Mouse (Mus musculus): ENCODE results near the gene Kirrel3.

Kirrel3 gene

DNA sequence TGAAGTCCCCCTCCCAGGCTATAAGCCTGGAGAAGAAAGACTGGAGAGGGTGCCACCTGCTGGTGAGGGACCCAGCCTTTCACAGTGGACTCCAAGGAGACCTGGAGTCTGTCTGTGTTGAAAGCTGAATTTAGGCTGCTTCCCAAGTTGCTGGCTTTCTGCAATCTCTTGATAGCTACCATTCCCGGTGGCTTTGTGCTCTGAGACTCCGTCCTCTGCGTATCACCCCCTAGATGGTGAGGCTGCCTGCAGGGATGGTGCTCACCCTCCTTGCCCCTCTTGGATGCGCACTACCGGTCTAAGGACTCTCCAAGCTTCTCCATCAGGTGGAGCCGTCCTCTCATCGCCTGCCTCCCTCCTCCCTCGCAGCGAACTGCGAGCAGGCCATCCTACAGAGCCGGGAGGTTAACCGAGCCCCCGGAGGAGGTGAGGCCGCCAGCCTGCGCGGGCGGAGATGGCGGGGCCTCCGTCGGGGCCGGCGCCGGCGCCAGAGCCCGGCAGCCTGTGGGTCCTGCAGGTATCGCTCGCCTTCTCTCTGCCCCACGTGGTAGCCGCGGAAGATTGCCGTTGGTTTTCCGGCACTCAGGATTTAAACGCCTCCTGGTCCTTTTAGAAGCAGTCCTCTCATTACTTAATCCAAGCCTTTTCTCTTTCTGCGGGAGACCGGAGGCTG lies at the start of gene Kirrel3:
Gene Kirrel3 (plus strand): TSS at position 136 of the 673 bp plus-strand sequence.
- DNase-seq (ENCODE audit: low read depth): no peak

DNA sequence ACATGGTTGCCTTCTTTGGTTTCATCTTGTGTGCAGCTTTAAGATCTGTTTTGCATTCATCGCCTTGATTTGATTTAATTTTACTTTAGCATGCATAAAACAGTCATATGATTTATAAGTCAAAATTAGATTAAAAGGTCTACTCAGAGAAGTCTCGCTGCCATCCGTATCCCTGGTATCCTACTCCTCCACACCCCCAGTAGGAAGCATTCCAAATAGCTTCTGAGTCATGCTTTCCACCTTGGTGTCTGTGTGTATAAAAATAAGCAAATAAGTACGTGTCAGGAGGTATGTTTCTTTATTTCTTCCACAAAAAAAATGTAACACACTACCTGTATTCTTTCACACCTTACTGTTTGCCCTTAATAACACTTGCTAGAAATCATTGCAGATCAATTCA lies 45.0 kb upstream of the Kirrel3 start:
- no peak for DNase-seq (ENCODE audit: low read depth)

DNA sequence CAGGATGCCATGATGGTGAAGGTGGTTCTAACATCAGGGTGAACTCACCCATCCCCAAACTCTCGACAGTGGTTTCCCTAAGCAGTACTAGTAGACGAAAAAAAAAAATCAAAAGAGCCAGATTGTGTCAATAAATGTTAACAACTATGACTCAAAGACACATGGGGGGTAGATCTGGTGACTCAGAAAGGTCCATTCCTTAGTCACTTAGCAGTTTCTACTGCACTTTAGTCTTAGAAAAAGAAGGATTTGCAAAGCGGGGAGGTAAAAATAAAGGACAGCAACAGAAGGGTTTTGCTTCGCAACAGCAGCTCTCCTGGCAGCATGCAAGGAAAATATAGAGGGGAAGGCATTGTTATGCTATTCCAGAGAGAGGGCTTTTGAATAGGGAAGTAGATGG lies 41.7 kb upstream of the Kirrel3 start:
- no peak for DNase-seq (ENCODE audit: low read depth)

DNA sequence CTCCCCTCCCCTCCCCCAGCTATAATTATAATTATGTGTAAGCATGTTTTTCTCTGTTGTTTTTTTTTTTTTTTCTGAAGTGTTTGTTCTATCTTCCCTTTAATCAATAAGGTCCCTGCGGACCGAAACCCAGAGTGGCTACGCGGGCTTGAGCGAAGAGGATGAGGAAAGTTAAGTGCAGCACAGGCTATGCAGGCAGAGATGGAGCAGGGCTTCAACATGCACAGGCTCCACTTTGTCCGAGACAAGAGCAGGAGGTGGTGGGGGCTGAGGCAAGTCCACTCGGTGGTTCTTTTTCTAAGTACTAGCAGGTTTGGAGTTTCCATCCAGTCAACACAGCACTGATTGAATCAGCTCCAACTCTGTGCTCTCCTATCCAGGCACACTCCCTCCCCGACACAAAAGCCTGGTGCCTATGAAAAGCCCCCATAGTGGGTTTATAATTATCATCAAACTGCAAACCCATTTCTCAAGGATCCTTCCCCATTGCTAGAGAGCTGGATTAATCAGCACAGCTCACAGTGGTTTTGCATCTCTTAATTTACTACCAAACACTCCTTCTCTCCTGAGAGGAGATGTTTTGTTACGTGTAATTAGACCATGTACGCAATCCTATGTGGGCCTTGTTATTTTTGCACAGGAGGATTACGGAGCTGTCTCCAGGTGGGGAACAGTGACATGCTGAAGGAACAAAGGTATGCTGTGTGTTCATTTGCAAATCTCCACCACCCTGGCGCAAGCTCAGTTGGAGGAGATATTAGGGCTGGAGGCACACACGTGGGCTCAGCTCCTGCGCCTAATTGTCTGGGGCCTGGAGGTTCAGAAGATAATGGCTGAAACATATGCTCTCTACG lies 39.0 kb upstream of the Kirrel3 start:
- no peak for DNase-seq (ENCODE audit: low read depth)

DNA sequence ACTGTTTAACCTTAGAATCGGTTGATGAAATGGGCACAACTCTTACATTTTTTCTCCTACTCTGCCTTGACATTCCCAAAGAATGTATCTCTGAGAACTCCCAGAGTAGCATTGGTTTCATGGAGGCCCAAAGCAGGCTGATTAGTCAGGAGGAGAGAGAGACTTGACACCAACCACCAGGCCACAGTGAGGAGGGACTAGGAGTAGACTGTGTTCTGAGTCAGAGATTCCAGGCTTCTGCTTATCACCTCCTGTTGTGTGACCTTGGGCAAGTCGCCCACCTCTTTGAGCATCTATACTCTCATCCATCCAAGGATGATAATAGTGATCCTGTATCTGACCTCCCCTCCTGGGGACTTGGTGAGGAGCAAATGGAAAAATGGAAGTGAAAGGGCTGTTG lies 38.0 kb upstream of the Kirrel3 start:
- DNase-seq (ENCODE audit: low read depth): no peak

DNA sequence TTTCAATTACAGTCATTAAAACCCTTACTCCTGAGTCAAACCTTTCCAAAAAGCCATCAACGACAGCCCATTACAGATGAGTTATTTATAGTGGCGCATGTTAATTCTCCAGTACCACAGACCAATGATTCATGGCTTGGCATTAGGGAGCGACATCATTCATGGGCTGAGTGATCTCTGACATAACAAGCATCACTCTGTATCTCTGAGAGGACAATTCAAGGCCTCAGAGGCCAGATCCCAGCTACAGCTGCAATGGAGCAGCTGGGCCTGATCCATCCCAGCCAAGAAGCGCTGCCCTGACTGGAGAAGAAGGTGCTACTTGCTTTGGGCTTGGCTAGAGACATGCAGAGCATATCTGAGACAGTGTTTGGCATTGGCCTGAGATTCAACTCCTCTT lies 37.2 kb upstream of the Kirrel3 start:
- DNase-seq (ENCODE audit: low read depth): no peak

DNA sequence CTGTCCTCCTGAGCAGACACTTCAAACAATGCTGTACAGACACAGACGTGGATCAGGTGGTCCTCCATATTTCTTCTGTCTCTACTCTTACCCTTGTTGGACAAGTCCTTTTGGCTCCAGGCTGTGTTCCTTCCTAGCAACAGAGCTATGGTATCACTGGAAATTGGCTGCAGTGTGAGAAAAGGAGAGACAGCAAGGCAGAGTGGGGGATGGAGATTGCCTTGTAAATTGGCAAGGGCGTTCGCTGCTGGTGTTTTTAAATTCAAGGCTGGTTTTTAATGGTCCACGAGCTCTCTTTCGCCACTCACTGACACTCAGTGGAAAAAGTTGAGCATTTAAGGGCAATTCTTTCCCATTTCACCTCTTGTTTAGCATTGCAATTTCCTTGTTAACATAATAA lies 27.5 kb upstream of the Kirrel3 start:
- DNase-seq (ENCODE audit: low read depth): no peak

DNA sequence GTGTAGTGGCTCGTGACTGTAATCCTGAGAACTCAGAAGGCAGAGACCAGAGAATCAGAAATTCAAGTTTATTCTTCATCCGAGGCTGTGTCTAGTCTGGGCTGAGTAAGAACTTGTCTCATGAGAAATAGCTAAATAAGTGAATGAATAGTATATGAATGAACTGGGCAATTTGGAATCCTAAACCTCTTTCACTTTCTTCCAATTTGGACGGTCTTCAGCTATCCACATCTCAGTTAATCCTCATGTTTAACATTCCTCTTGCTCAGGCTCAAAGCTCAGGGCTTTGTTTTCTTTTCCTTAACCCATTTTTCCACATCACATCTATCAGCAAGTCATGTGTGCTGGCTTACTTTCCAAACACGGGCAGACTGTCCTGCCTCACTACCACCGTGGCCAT lies 25.7 kb upstream of the Kirrel3 start:
- DNase-seq (ENCODE audit: low read depth): no peak

DNA sequence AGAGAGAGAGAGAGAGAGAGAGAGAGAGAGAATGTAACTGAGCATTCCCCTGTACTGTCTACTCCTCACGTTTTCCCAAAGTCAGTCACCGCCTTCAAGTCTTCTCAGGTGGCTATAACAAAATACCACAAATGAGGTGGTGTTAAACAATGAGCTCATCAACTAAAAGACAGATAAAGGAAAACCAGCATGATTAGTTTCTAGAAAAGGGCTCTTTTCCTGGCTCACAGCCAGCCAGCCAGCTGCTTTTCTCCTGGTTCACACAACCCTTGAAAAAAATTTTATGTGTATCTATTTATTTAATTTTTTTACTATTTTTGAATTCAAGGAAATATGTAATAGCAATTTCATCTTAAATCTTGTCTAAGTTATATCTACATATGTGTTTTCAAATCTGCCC lies 22.0 kb upstream of the Kirrel3 start:
- DNase-seq (ENCODE audit: low read depth): no peak

DNA sequence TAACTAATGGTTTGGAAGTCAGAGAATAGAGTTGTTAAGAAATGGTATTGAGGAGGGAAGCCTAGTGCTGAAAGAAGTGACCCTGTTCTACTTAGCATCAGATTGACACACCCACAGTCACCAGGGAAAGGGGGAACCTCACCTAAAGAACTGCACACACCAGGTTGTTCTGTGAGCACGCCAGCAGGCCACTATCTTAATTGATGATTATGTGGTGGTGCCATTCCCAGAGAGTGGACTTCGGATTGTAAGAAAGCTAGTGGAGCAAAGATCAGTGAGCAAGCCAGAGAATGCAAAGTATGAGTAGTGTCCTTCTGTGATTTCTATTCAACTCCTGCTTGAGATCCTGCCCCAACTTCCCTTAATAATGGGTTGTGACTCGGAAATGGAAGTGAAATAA lies 19.6 kb upstream of the Kirrel3 start:
- DNase-seq (ENCODE audit: low read depth): no peak

DNA sequence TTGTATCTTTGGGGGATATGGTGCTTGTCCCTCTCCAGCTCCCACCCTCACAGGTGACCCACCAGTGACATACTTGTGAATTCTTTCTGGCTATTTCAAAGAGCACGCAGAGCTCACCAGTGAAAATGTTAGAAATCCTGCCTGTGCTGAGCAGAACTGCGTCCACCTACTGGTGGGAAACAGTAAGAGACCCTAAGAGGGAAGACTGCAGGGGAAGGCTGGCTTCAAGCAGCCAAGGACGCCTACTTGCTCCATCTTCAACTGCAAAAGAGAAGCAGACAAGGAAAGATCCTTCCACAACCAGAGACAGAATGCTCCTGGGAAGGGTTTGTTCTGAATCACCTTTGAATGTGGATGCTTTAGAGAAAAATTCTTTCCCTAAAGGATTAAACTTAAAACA lies 16.5 kb upstream of the Kirrel3 start:
- no peak for DNase-seq (ENCODE audit: low read depth)

DNA sequence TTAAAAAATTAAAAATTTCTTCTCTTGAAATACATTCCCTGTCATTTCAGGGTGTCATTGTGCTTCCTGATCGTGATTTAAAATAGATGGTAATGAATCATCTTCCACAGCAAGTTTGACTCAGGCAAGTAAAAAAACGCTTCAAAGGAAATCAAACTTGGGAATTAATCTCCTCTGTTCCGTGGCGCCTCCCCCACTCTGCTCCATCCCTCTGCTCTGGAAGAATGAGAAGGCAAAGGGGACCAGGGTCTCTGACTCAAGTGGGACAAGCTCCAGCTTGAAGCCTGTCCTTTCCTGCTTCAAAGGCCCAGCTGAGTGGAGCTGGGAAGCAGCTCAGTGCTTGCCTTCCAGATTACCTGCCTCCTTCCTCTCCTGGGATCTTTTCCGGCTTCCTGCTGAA lies 9.5 kb upstream of the Kirrel3 start:
- DNase-seq (ENCODE audit: low read depth): no peak

DNA sequence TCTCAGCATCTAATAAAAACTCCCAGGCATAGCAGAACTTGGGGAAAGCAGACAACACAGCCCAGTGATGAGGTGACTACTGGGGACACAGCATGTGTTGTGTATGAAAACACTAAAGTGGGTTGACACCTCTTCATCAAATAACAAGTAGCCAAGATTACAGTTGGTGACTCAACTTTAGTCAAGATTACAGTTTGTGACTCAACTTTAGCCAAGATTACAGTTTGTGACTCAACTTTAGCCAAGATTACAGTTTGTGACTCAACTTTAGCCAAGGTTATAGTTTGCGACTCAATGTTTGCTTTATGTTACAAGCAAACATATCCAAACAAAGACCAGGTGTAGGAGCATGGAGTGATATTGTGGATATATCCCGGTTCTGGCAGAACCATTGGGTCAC lies 7.2 kb upstream of the Kirrel3 start:
- peak; percentile 54 for DNase-seq (ENCODE audit: low read depth)

DNA sequence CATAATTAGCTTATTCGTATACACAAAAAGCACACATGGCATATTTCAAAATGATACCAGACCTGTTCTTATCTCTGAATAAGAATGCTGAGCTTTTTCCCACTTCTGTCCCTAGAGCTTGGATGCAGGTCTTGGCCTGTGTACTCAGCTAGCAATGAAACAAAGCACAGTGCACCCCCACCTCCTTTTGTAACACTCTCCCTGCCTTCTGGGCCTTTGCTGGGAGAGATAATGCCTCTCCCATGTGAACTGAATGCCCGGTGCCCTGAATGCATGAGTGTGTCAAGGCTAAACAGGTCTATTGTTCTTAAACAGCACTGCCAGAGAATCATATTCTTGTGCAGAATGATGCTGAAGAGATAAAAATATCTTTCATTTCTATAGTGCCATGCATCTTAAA lies 2.5 kb upstream of the Kirrel3 start:
- no peak for DNase-seq (ENCODE audit: low read depth)

DNA sequence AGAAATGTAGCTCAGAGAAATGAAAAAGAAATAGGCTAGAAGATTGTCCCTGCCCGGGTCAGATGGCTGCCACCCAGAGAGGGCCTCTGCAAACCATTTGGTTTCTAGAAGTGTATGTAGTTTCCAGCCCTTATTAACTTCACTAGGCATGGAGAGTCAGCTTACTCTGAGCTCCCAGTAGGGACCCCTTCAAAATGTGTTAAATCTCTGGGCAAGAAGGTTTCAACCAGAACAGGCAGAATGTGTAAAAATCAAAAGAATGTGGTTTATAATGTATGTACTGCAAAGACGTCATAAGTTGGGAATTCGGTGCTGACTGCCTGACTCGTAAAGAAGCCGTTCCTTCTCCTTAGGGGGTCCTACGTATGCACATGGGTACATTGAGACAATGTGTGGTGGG lies 1.0 kb upstream of the Kirrel3 start:
- no peak for DNase-seq (ENCODE audit: low read depth)

DNA sequence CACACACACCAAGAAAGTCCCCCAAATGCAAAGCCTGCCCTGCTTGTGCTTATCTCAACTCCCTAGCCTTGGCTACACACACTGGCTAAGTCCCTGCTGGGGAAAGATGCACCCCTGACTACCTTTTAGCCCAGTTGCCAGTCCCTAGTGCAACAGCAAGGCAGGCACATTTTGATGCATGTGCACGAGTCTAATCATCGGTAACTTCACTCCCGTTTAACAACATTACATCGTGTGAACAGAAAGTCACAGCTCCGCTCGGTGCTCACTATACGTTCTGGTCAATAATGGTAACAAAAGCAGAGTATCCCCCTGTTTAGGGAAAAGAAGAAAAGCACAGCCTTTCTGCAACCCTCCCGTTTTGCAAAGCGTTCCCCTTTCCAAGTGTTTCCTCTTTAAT lies 2.6 kb downstream of the Kirrel3 start:
- no peak for DNase-seq (ENCODE audit: low read depth)

DNA sequence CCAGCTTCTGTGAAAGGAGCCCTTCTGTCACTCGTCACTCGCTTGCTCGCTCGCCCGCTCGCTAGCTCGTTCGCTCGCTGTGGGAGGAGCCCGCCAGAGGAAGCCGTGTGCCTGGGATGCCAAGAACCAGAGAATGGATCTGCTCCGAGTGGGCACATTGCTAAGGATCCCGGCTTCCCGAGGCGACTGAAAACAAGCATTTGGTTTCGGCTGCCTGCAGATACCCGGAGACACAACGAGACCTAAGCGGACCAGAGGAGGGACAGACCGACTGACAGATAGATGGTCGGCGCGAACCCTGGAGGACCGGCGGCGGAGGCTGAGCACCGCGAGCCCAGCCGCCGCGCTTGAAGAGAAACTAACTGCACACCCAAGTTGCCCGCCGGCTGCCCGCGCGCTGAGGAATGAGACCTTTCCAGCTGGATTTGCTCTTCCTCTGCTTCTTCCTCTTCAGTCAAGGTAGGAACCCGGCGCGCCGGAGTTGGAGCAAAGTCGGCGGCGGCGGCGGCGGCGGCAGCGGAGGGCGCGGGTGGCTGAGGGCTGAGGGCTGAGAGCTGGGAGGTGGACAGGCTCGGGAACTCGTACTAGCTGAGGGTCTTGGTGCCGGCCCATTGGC lies 3.1 kb downstream of the Kirrel3 start:
- no peak for DNase-seq (ENCODE audit: low read depth)

DNA sequence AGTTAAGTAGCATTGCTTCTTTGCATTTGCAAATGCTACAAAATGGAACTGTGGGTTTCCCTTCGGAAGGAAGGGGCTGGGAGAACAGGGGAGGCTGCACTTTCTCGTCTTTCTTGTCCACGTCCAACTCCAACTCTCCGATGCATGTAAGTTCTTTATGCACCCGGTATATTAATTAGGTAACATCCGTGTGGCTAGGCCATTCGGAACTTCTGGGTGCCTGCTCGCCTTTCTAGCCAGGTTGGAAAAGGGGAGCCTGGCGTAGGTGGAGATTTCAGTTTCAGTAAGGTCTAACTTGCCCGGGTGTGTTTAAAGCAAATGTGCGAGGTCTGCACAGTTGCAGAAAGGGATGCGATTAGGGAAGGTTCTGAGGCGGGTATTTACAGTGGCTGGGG lies 3.6 kb downstream of the Kirrel3 start:
- no peak for DNase-seq (ENCODE audit: low read depth)

DNA sequence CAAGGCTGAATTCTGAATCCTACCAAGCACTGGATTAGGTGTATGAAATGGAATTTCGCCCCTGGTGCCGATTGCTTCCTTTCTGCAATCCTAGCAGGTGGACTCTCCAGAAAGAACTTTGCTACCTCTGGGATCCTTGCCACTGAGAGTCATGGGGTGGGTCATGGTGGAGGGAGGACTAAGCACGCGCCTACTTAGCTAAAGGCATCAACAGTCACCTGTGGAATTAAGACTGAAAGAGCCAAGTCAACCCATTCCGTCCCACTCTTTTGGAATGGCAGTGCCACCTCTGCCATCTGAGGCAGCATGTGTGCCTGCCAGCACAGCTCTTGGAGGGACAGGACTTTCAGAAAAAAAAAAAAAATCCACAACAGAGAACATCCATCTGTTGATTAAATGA lies 4.1 kb downstream of the Kirrel3 start:
- DNase-seq (ENCODE audit: low read depth): no peak

DNA sequence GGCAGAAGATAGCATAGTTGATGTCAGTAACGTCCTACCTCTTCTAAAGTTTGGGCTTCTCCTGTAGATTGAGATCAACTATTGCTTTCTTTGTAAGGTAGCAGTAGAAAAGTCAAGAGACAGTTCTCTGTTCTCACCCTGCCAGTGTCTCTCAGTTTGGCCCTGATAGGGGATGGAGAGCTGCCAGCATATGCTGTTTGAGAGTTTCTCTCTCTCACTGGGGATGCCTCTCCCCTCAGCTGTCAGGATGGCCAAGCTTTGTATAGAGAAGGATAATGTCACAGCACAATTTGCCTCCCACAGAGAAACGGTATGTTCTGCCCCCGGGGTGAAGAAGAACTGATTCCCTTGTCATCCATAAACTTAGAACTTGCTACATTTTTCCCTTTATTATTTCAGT lies 6.4 kb downstream of the Kirrel3 start:
- no peak for DNase-seq (ENCODE audit: low read depth)

DNA sequence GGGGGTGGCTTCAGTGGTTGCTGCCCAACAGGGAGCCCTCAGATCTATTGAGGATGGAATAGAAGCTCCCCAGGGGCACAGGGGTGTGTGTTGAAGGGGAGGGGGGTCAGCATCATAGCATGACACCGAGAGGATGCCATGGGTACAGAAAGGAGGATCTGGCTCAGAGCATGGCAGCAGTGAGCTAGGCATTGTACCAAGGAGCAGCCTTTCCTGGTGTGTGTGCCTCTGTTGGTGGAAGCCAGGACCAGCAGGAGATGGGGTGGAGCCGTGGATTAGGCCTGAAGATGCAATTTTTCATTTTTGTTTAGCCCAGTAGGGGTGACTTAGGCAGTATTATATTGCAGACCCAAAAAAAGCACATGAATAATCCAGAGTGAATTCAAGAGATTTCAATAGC lies 7.9 kb downstream of the Kirrel3 start:
- no peak for DNase-seq (ENCODE audit: low read depth)

DNA sequence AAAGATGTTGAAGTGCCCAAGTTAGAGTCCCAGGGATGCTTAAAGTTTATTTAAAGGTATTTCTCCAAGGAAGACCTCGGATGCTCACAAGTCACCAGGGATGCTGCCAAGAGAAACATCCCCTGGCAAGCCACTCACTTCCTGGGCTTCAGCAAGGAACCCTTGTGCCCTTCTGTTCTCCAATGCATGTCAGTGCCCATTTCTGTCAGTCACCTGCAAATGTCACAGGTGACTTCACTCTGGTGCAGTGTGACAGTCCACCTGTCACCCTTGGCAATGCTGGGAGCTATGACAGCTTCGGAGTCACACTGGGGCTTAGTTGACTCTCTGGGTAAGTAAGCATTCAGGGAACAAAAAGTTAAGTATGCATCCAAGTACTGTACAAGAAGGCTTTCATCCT lies 12.4 kb downstream of the Kirrel3 start:
- no peak for DNase-seq (ENCODE audit: low read depth)

DNA sequence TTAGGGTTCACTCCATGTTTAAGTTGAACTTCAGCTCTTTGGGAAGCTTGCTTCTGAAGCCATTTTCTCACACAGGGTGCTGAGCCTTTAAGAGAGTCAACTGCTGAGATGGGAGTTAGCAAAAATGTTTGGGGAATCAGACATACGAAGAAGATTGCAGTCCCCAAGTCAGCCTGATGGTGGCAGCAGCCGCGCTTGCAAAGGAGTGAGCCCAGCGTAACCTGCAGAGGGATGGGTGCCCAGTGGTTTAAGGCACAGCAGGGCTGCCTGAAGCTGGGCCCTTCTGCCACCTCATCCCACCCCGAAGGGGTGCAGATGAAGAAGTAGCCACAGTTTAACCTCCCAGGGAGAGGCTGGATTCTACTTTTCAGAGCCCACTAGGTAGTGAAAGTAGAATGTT lies 13.0 kb downstream of the Kirrel3 start:
- peak; percentile 47 for DNase-seq (ENCODE audit: low read depth)
